ENCODE assay signal across 8 mouse cellular contexts in genomic region chr15:101077813-101078730, GRCm38 (mm10). TPM values are rescaled to one million over a fixed set of nuclear protein-coding genes. Genes with fewer than 3 reads are reported as not detected.
DNase-seq lines count a peak whose midpoint lies in the region; ATAC-seq and TF ChIP-seq lines count a peak whose summit lies in the region.

TSS of gene Fignl2 (minus strand) at chr15:101078567.

- TF ChIP-seq CTCF in CH12.LX (conservative IDR thresholded peaks at IDR 0.05 in 1 of 2, IDR thresholded peaks at IDR 0.05 in 1 of 2; ENCODE audit: low read depth in 2 of 2, low read length in 2 of 2): no peak

- H3K4me2 ChIP-seq in CH12.LX (ENCODE audit: insufficient read depth, low read depth, poor library complexity, severe bottlenecking): 0 out of 2 replicates have a peak within 1 kb of the TSS, but pooled peaks have one; percentile 25
- H3K4me2 ChIP-seq in forebrain, embryonic 16.5 days (ENCODE audit: low read length): peak within 1 kb of the TSS; percentile 91

- in situ Hi-C loops in CH12.LX (cut with MboI; ENCODE audit: low pct_ligation_motif_present, low pct_unique_long_range_greater_than_20kb, low sequenced_read_pairs): no loop called here

- no peak for TF ChIP-seq POLR2A in CH12.LX (IDR thresholded peaks at IDR 0.05; ENCODE audit: low read depth, low read length)

- WGBS in forebrain, embryonic 16.5 days: under 1% methylated on average over 55 of the region's 96 CpGs

- H3K27me3 ChIP-seq in CH12.LX (replicated peaks): peaks cover 90% of the 10 kb centered on the region
- H3K27me3 ChIP-seq in forebrain, embryonic 16.5 days (replicated peaks; ENCODE audit: control insufficient read depth, insufficient read depth, low read length): peaks cover 19% of the 10 kb centered on the region

- ATAC-seq in forebrain, embryonic 16.5 days: no peak; the same call in 1 of the 2 replicates
- no peak for ATAC-seq in granulocyte monocyte progenitor cell, adult 5-6 weeks (replicated peaks; ENCODE audit: poor library complexity, severe bottlenecking)

- TF ChIP-seq EP300 in CH12.LX (IDR thresholded peaks at IDR 0.05; ENCODE audit: low read length): no peak

- H3K9me3 ChIP-seq in CH12.LX (replicated peaks; ENCODE audit: low read length): peaks cover 9% of the 10 kb centered on the region
- no peaks in the 10 kb centered on the region for H3K9me3 ChIP-seq in forebrain, embryonic 16.5 days (ENCODE audit: control insufficient read depth, low read length)

- DNase-seq in CH12.LX (ENCODE audit: extremely low read depth): no peak
- DNase-seq in adrenal gland, adult 18-20 months (ENCODE audit: low spot score in 2 of 2): peak; percentile 46 to 54
- DNase-seq in kidney, adult 18-20 months: peak; percentile 61
- peak; percentile 65 for DNase-seq in lung, postnatal 10 days
- no peak for DNase-seq in thymus, postnatal 4 days
- no peak for DNase-seq in layer of hippocampus, postnatal 14 days (ENCODE audit: low spot score in 2 of 2)

- no peak for TF ChIP-seq RAD21 in CH12.LX (IDR thresholded peaks at IDR 0.05; ENCODE audit: low read depth, low read length)

- dilution Hi-C loops in CH12.LX (cut with MboI; ENCODE audit: extremely low pct_ligation_motif_present, extremely low pct_unique_long_range_greater_than_20kb, low sequenced_read_pairs): no loop called here

- H3K4me3 ChIP-seq in CH12.LX (replicated peaks in 1 of 3; ENCODE audit: low read depth in 2 of 3, low read length in 2 of 3, poor library complexity in 1 of 3): peak within 1 kb of the TSS in 2 of 3 experiments; percentile 32 to 53
- H3K4me3 ChIP-seq in forebrain, embryonic 16.5 days (replicated peaks; ENCODE audit: low read length): peak within 1 kb of the TSS; percentile 55

- H3K79me2 ChIP-seq in CH12.LX (replicated peaks; ENCODE audit: control insufficient read depth, extremely low read depth, insufficient read depth, poor library complexity, severe bottlenecking): no peaks in the 10 kb centered on the region

- no peak within 1 kb of the TSS for H3K27ac ChIP-seq in CH12.LX (ENCODE audit: insufficient read depth, low read depth)
- H3K27ac ChIP-seq in forebrain, embryonic 16.5 days (ENCODE audit: low read length): no peak within 1 kb of the TSS

- H3K9ac ChIP-seq in CH12.LX (ENCODE audit: insufficient read depth, low read depth): no peak within 1 kb of the TSS
- H3K9ac ChIP-seq in forebrain, embryonic 16.5 days (replicated peaks; ENCODE audit: low read depth, low read length): peak within 1 kb of the TSS; percentile 63

- H3K4me1 ChIP-seq in CH12.LX (ENCODE audit: control insufficient read depth in 1 of 2, insufficient read depth in 2 of 2): peaks cover 3 to 9% of the 10 kb centered on the region in 2 experiments
- H3K4me1 ChIP-seq in forebrain, embryonic 16.5 days (replicated peaks; ENCODE audit: control insufficient read depth, insufficient read depth, low read length): peaks cover 31% of the 10 kb centered on the region

- no peaks in the 10 kb centered on the region for H3K36me3 ChIP-seq in CH12.LX (replicated peaks in 1 of 2; ENCODE audit: control insufficient read depth in 1 of 2, insufficient read depth in 1 of 2, low read length in 1 of 2)
- H3K36me3 ChIP-seq in forebrain, embryonic 16.5 days (ENCODE audit: control insufficient read depth, insufficient read depth): no peaks in the 10 kb centered on the region

TF ChIP-seq in CH12.LX, 34 proteins besides CTCF, POLR2A, EP300 and RAD21:
- TF ChIP-seq ETS1 (conservative IDR thresholded peaks at IDR 0.05; ENCODE audit: low read depth, low read length): no peak
- TF ChIP-seq ELF1 (IDR thresholded peaks at IDR 0.05; ENCODE audit: low read depth, low read length): no peak
- TF ChIP-seq MXI1 (IDR thresholded peaks at IDR 0.05; ENCODE audit: low read depth, low read length): no peak
- no peak for TF ChIP-seq MYC (IDR thresholded peaks at IDR 0.05; ENCODE audit: low read depth, low read length)
- no peak for TF ChIP-seq CHD1 (IDR thresholded peaks at IDR 0.05; ENCODE audit: low read depth, low read length)
- TF ChIP-seq ZNF384 (IDR thresholded peaks at IDR 0.05; ENCODE audit: low read depth, low read length): no peak
- no peak for TF ChIP-seq SIN3A (IDR thresholded peaks at IDR 0.05; ENCODE audit: low read length)
- TF ChIP-seq RCOR1 (conservative IDR thresholded peaks at IDR 0.05; ENCODE audit: low read depth, low read length): no peak
- TF ChIP-seq MAX (IDR thresholded peaks at IDR 0.05; ENCODE audit: low read length): no peak

RNA-seq across cellular contexts. Expression of gene Fignl2, which starts in this region (rescaled TPM):
- total RNA-seq in CH12.LX (2012; rRNA removed) (not detected in 2 replicates), CH12.LX (2014; rRNA removed) (not detected in 2 replicates)
- not detected in 2 replicates for polyA plus RNA-seq in CH12.LX (2012; ENCODE audit: insufficient read length, low read depth)
- total RNA-seq in adrenal gland, adult 18-20 months (2021): 1 to 10 TPM; 4.7 to 7.1 TPM
- 0.05 TPM in 1 of 2 replicates, not detected in the other for polyA plus RNA-seq in forebrain, embryonic 16.5 days (2015; fragmentation: Nextera tagmentation; extraction: Ambion mirVana)
- not detected in 2 replicates for total RNA-seq in granulocyte monocyte progenitor cell, adult 5-6 weeks (2014; fragmentation: Nextera tagmentation)
- total RNA-seq in granulocyte monocyte progenitor cell, adult 5-6 weeks (2017): not detected in 2 replicates
- total RNA-seq in layer of hippocampus, postnatal 14 days (2021): 1 to 10 TPM; 1.1 to 1.2 TPM

Comparison
In these comparisons a context has a peak if more than half of its experiments do, and no peak if none do; other contexts are left out.
1. DNase-seq: peak in adrenal gland, adult 18-20 months (2 of 2), kidney, adult 18-20 months (single experiment) and lung, postnatal 10 days (single experiment); none in CH12.LX (single experiment), thymus, postnatal 4 days (single experiment) and layer of hippocampus, postnatal 14 days (0 of 2).